Mouse (Mus musculus): ENCODE data around the gene Scaf4. TPM values are rescaled to one million over a fixed set of nuclear protein-coding genes. Genes with fewer than 3 reads are reported as not detected.

Scaf4 gene
- polyA plus RNA-seq, 1 experiment, result 127 TPM

- TF ChIP-seq POLR2A (IDR thresholded peaks at IDR 0.05; ENCODE audit: insufficient read depth, low read length) (no peak), EP300 (IDR thresholded peaks at IDR 0.05; ENCODE audit: insufficient read depth, low read depth, low read length) (no peak), CTCF (IDR thresholded peaks at IDR 0.05; ENCODE audit: low read depth, low read length) (no peak)
- Histone ChIP-seq H3K9ac (ENCODE audit: low read depth, poor library complexity, severe bottlenecking) (no peak overlapping the region), H3K27me3 (ENCODE audit: control insufficient read depth, insufficient read depth, low read length, poor library complexity, severe bottlenecking) (no peaks in the 10 kb centered on the region), H3K27ac (ENCODE audit: insufficient read depth, low read length) (no peak overlapping the region; the same call in 1 of the 2 replicates), H3K4me1 (ENCODE audit: control insufficient read depth, insufficient read depth, low read length) (no peaks in the 10 kb centered on the region), H3K4me3 (ENCODE audit: low read depth, low read length) (no peak overlapping the region), H3K9me3 (replicated peaks; ENCODE audit: control insufficient read depth, insufficient read depth, low read length, poor library complexity, severe bottlenecking) (no peaks in the 10 kb centered on the region), H3K36me3 (ENCODE audit: control insufficient read depth, insufficient read depth, low read length, poor library complexity, severe bottlenecking) (peaks cover 69% of the 10 kb centered on the region)
These were observed 42.4 kb downstream of the Scaf4 start for GRCm38 (mm10) chr16:90241875-90242274.

- H3K4me1 ChIP-seq (ENCODE audit: control insufficient read depth, insufficient read depth, low read length), result no peaks in the 10 kb centered on the region
- no peak overlapping the region for H3K9ac ChIP-seq (ENCODE audit: low read depth, poor library complexity, severe bottlenecking)
- H3K9me3 ChIP-seq (replicated peaks; ENCODE audit: control insufficient read depth, insufficient read depth, low read length, poor library complexity, severe bottlenecking), result no peaks in the 10 kb centered on the region
- H3K36me3 ChIP-seq (ENCODE audit: control insufficient read depth, insufficient read depth, low read length, poor library complexity, severe bottlenecking), result peaks cover 52% of the 10 kb centered on the region
- no peak for TF ChIP-seq CTCF (IDR thresholded peaks at IDR 0.05; ENCODE audit: low read depth, low read length)
- TF ChIP-seq POLR2A (IDR thresholded peaks at IDR 0.05; ENCODE audit: insufficient read depth, low read length), result no peak
- no peak for TF ChIP-seq EP300 (IDR thresholded peaks at IDR 0.05; ENCODE audit: insufficient read depth, low read depth, low read length)
- H3K4me3 ChIP-seq (ENCODE audit: low read depth, low read length), result no peak overlapping the region
- H3K27ac ChIP-seq (ENCODE audit: insufficient read depth, low read length), result no peak overlapping the region
- H3K27me3 ChIP-seq (ENCODE audit: control insufficient read depth, insufficient read depth, low read length, poor library complexity, severe bottlenecking), result no peaks in the 10 kb centered on the region
These were observed 45.1 kb downstream of the Scaf4 start for GRCm38 (mm10) chr16:90239128-90239746.

GRCm38 (mm10) chr16:90235188-90235587, 49.1 kb downstream of the Scaf4 start:
- Histone ChIP-seq H3K9me3 (replicated peaks; ENCODE audit: control insufficient read depth, insufficient read depth, low read length, poor library complexity, severe bottlenecking) (no peaks in the 10 kb centered on the region), H3K36me3 (ENCODE audit: control insufficient read depth, insufficient read depth, low read length, poor library complexity, severe bottlenecking) (peaks cover 16% of the 10 kb centered on the region), H3K4me3 (ENCODE audit: low read depth, low read length) (no peak overlapping the region), H3K4me1 (ENCODE audit: control insufficient read depth, insufficient read depth, low read length) (no peaks in the 10 kb centered on the region), H3K9ac (ENCODE audit: low read depth, poor library complexity, severe bottlenecking) (no peak overlapping the region), H3K27me3 (ENCODE audit: control insufficient read depth, insufficient read depth, low read length, poor library complexity, severe bottlenecking) (no peaks in the 10 kb centered on the region), H3K27ac (ENCODE audit: insufficient read depth, low read length) (no peak overlapping the region)
- TF ChIP-seq POLR2A (IDR thresholded peaks at IDR 0.05; ENCODE audit: insufficient read depth, low read length) (no peak), EP300 (IDR thresholded peaks at IDR 0.05; ENCODE audit: insufficient read depth, low read depth, low read length) (no peak), CTCF (IDR thresholded peaks at IDR 0.05; ENCODE audit: low read depth, low read length) (no peak)

- Histone ChIP-seq H3K36me3 (ENCODE audit: control insufficient read depth, insufficient read depth, low read length, poor library complexity, severe bottlenecking) (peaks cover 11% of the 10 kb centered on the region), H3K9ac (ENCODE audit: low read depth, poor library complexity, severe bottlenecking) (no peak overlapping the region), H3K27me3 (ENCODE audit: control insufficient read depth, insufficient read depth, low read length, poor library complexity, severe bottlenecking) (no peaks in the 10 kb centered on the region), H3K4me1 (ENCODE audit: control insufficient read depth, insufficient read depth, low read length) (no peaks in the 10 kb centered on the region), H3K4me3 (ENCODE audit: low read depth, low read length) (no peak overlapping the region), H3K27ac (ENCODE audit: insufficient read depth, low read length) (no peak overlapping the region), H3K9me3 (replicated peaks; ENCODE audit: control insufficient read depth, insufficient read depth, low read length, poor library complexity, severe bottlenecking) (no peaks in the 10 kb centered on the region)
- TF ChIP-seq CTCF (IDR thresholded peaks at IDR 0.05; ENCODE audit: low read depth, low read length) (no peak), EP300 (IDR thresholded peaks at IDR 0.05; ENCODE audit: insufficient read depth, low read depth, low read length) (no peak)
These were observed 49.7 kb downstream of the Scaf4 start for GRCm38 (mm10) chr16:90234617-90235016.

DNA sequence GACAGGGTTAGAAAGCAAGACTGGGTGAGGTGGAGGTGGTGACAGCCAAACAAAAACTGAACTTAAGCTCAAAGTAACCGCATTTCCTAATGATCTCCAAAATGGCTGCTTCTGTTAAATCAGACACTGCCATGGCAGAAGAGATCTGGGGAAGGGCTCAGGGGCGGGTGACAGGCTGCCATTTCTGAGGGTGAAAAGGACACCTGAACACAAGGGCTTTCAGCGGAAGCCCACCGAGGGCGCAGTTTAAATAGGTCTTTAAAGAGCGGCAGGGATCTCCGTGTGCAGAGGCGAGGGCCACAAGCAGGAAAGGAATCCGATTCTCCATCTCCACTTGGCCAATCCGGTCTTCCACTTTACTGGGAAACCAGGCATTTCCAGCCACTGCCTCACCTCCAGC, 50.6 kb downstream of the Scaf4 start:
- H3K4me3 ChIP-seq (ENCODE audit: low read depth, low read length), result no peak overlapping the region
- no peak overlapping the region for H3K27ac ChIP-seq (ENCODE audit: insufficient read depth, low read length)
- peaks cover 5% of the 10 kb centered on the region; the same call in 1 of the 2 replicates for H3K36me3 ChIP-seq (ENCODE audit: control insufficient read depth, insufficient read depth, low read length, poor library complexity, severe bottlenecking)
- H3K27me3 ChIP-seq (ENCODE audit: control insufficient read depth, insufficient read depth, low read length, poor library complexity, severe bottlenecking), result no peaks in the 10 kb centered on the region
- no peaks in the 10 kb centered on the region for H3K9me3 ChIP-seq (replicated peaks; ENCODE audit: control insufficient read depth, insufficient read depth, low read length, poor library complexity, severe bottlenecking)
- TF ChIP-seq POLR2A (IDR thresholded peaks at IDR 0.05; ENCODE audit: insufficient read depth, low read length) (no peak), EP300 (IDR thresholded peaks at IDR 0.05; ENCODE audit: insufficient read depth, low read depth, low read length) (no peak), CTCF (IDR thresholded peaks at IDR 0.05; ENCODE audit: low read depth, low read length) (no peak)
- H3K4me1 ChIP-seq (ENCODE audit: control insufficient read depth, insufficient read depth, low read length), result no peaks in the 10 kb centered on the region
- H3K9ac ChIP-seq (ENCODE audit: low read depth, poor library complexity, severe bottlenecking), result no peak overlapping the region

- H3K9me3 ChIP-seq (replicated peaks; ENCODE audit: control insufficient read depth, insufficient read depth, low read length, poor library complexity, severe bottlenecking), result no peaks in the 10 kb centered on the region
- H3K4me3 ChIP-seq (ENCODE audit: low read depth, low read length), result no peak overlapping the region
- no peak overlapping the region for H3K9ac ChIP-seq (ENCODE audit: low read depth, poor library complexity, severe bottlenecking)
- H3K27me3 ChIP-seq (ENCODE audit: control insufficient read depth, insufficient read depth, low read length, poor library complexity, severe bottlenecking), result no peaks in the 10 kb centered on the region
- no peaks in the 10 kb centered on the region for H3K4me1 ChIP-seq (ENCODE audit: control insufficient read depth, insufficient read depth, low read length)
- peaks cover 18% of the 10 kb centered on the region for H3K36me3 ChIP-seq (ENCODE audit: control insufficient read depth, insufficient read depth, low read length, poor library complexity, severe bottlenecking)
- TF ChIP-seq POLR2A (IDR thresholded peaks at IDR 0.05; ENCODE audit: insufficient read depth, low read length), result no peak
- TF ChIP-seq CTCF (IDR thresholded peaks at IDR 0.05; ENCODE audit: low read depth, low read length), result no peak
- no peak for TF ChIP-seq EP300 (IDR thresholded peaks at IDR 0.05; ENCODE audit: insufficient read depth, low read depth, low read length)
- no peak overlapping the region for H3K27ac ChIP-seq (ENCODE audit: insufficient read depth, low read length)
These were observed 53.0 kb downstream of the Scaf4 start for GRCm38 (mm10) chr16:90231302-90231701.

All from ES-Bruce4 (cell line).